Mouse (Mus musculus): ENCODE measurements around the gene Fank1. TPM values are rescaled to one million over a fixed set of nuclear protein-coding genes. Genes with fewer than 3 reads are reported as not detected.

Gene Fank1
- polyA plus RNA-seq, 1 experiment from 2014 or later = 0.36 TPM

GRCm38 (mm10) chr7:133744701-133745100 is 32.0 kb upstream of the Fank1 start:
- peaks cover 6% of the 10 kb centered on the region; the same call in 1 of the 2 replicates for H3K4me1 ChIP-seq (ENCODE audit: insufficient read depth, low read length)
- H3K36me3 ChIP-seq (ENCODE audit: insufficient read depth, low read length) = peaks cover 4% of the 10 kb centered on the region; the same call in 1 of the 2 replicates
- peak overlapping the region; percentile 29; the same call in 1 of the 2 replicates for H3K27ac ChIP-seq (ENCODE audit: low read length)
- WGBS = 39% methylated on average over 4 of the region's 4 CpGs
- no peak overlapping the region for H3K4me2 ChIP-seq (replicated peaks; ENCODE audit: low read depth, low read length)
- no peaks in the 10 kb centered on the region for H3K9me3 ChIP-seq (ENCODE audit: low read length)
- no peak overlapping the region for H3K4me3 ChIP-seq (ENCODE audit: low read length)
- H3K27me3 ChIP-seq (ENCODE audit: insufficient read depth, low read length) = no peaks in the 10 kb centered on the region
- no peak for ATAC-seq (ENCODE audit: low FRiP score, low TSS enrichment)
- H3K9ac ChIP-seq (replicated peaks; ENCODE audit: low read length) = no peak overlapping the region

- Histone ChIP-seq H3K36me3 (ENCODE audit: insufficient read depth, low read length) (no peaks in the 10 kb centered on the region), H3K27me3 (ENCODE audit: insufficient read depth, low read length) (no peaks in the 10 kb centered on the region), H3K4me3 (ENCODE audit: low read length) (no peak overlapping the region), H3K27ac (ENCODE audit: low read length) (no peak overlapping the region), H3K4me2 (replicated peaks; ENCODE audit: low read depth, low read length) (no peak overlapping the region), H3K4me1 (ENCODE audit: insufficient read depth, low read length) (peaks cover 6% of the 10 kb centered on the region; the same call in 1 of the 2 replicates), H3K9me3 (ENCODE audit: low read length) (no peaks in the 10 kb centered on the region), H3K9ac (replicated peaks; ENCODE audit: low read length) (no peak overlapping the region)
- WGBS = 70% methylated on average over 8 of the region's 8 CpGs
- no peak for ATAC-seq (ENCODE audit: low FRiP score, low TSS enrichment)
Measured at GRCm38 (mm10) chr7:133747372-133747771, 29.3 kb upstream of the Fank1 start.

GRCm38 (mm10) chr7:133748753-133749152 is 27.9 kb upstream of the Fank1 start:
- no peaks in the 10 kb centered on the region for H3K9me3 ChIP-seq (ENCODE audit: low read length)
- H3K27ac ChIP-seq (ENCODE audit: low read length) = no peak overlapping the region
- no peak overlapping the region for H3K4me2 ChIP-seq (replicated peaks; ENCODE audit: low read depth, low read length)
- peaks cover 6% of the 10 kb centered on the region; the same call in 1 of the 2 replicates for H3K4me1 ChIP-seq (ENCODE audit: insufficient read depth, low read length)
- H3K36me3 ChIP-seq (ENCODE audit: insufficient read depth, low read length) = no peaks in the 10 kb centered on the region
- H3K27me3 ChIP-seq (ENCODE audit: insufficient read depth, low read length) = no peaks in the 10 kb centered on the region
- no peak for ATAC-seq (ENCODE audit: low FRiP score, low TSS enrichment)
- 79% methylated on average over 14 of the region's 14 CpGs for WGBS
- no peak overlapping the region for H3K9ac ChIP-seq (replicated peaks; ENCODE audit: low read length)
- H3K4me3 ChIP-seq (ENCODE audit: low read length) = no peak overlapping the region

GRCm38 (mm10) chr7:133750666-133751065 is 26.0 kb upstream of the Fank1 start:
- Histone ChIP-seq H3K4me1 (ENCODE audit: insufficient read depth, low read length) (no peaks in the 10 kb centered on the region), H3K27ac (ENCODE audit: low read length) (no peak overlapping the region), H3K4me2 (replicated peaks; ENCODE audit: low read depth, low read length) (no peak overlapping the region), H3K9ac (replicated peaks; ENCODE audit: low read length) (no peak overlapping the region), H3K4me3 (ENCODE audit: low read length) (no peak overlapping the region), H3K27me3 (ENCODE audit: insufficient read depth, low read length) (no peaks in the 10 kb centered on the region), H3K36me3 (ENCODE audit: insufficient read depth, low read length) (no peaks in the 10 kb centered on the region), H3K9me3 (ENCODE audit: low read length) (no peaks in the 10 kb centered on the region)
- WGBS = 56% methylated on average over 5 of the region's 5 CpGs
- ATAC-seq (ENCODE audit: low FRiP score, low TSS enrichment) = peak; percentile 59; the same call in 1 of the 2 replicates

GRCm38 (mm10) chr7:133751163-133751562 is 25.5 kb upstream of the Fank1 start:
- Histone ChIP-seq H3K36me3 (ENCODE audit: insufficient read depth, low read length) (no peaks in the 10 kb centered on the region), H3K4me1 (ENCODE audit: insufficient read depth, low read length) (no peaks in the 10 kb centered on the region), H3K4me3 (ENCODE audit: low read length) (no peak overlapping the region), H3K27ac (ENCODE audit: low read length) (no peak overlapping the region), H3K27me3 (ENCODE audit: insufficient read depth, low read length) (no peaks in the 10 kb centered on the region), H3K4me2 (replicated peaks; ENCODE audit: low read depth, low read length) (no peak overlapping the region), H3K9me3 (ENCODE audit: low read length) (no peaks in the 10 kb centered on the region), H3K9ac (replicated peaks; ENCODE audit: low read length) (no peak overlapping the region)
- ATAC-seq (ENCODE audit: low FRiP score, low TSS enrichment) = no peak
- 78% methylated on average over 5 of the region's 5 CpGs for WGBS

GRCm38 (mm10) chr7:133757961-133758455 is 18.7 kb upstream of the Fank1 start:
- Histone ChIP-seq H3K9ac (replicated peaks; ENCODE audit: low read length) (no peak overlapping the region), H3K4me2 (replicated peaks; ENCODE audit: low read depth, low read length) (no peak overlapping the region), H3K27ac (ENCODE audit: low read length) (no peak overlapping the region), H3K4me1 (ENCODE audit: insufficient read depth, low read length) (peaks cover 10% of the 10 kb centered on the region; the same call in 1 of the 2 replicates), H3K36me3 (ENCODE audit: insufficient read depth, low read length) (no peaks in the 10 kb centered on the region), H3K27me3 (ENCODE audit: insufficient read depth, low read length) (no peaks in the 10 kb centered on the region), H3K4me3 (ENCODE audit: low read length) (no peak overlapping the region), H3K9me3 (ENCODE audit: low read length) (no peaks in the 10 kb centered on the region)
- 47% methylated on average over 5 of the region's 5 CpGs for WGBS
- ATAC-seq (ENCODE audit: low FRiP score, low TSS enrichment) = no peak

- Histone ChIP-seq H3K27me3 (ENCODE audit: insufficient read depth, low read length) (no peaks in the 10 kb centered on the region), H3K9me3 (ENCODE audit: low read length) (no peaks in the 10 kb centered on the region), H3K36me3 (ENCODE audit: insufficient read depth, low read length) (no peaks in the 10 kb centered on the region), H3K4me2 (replicated peaks; ENCODE audit: low read depth, low read length) (no peak overlapping the region), H3K4me3 (ENCODE audit: low read length) (no peak overlapping the region), H3K4me1 (ENCODE audit: insufficient read depth, low read length) (peaks cover 10% of the 10 kb centered on the region; the same call in 1 of the 2 replicates), H3K27ac (ENCODE audit: low read length) (no peak overlapping the region), H3K9ac (replicated peaks; ENCODE audit: low read length) (no peak overlapping the region)
- WGBS = 96% methylated on average over 4 of the region's 5 CpGs
- ATAC-seq (ENCODE audit: low FRiP score, low TSS enrichment) = no peak
Measured at GRCm38 (mm10) chr7:133758716-133759115, 17.9 kb upstream of the Fank1 start.

GRCm38 (mm10) chr7:133759611-133760353 is 16.9 kb upstream of the Fank1 start:
- peak overlapping the region; percentile 41; the same call in 1 of the 2 replicates for H3K9ac ChIP-seq (replicated peaks; ENCODE audit: low read length)
- peak; percentile 73 for ATAC-seq (ENCODE audit: low FRiP score, low TSS enrichment)
- WGBS = 15% methylated on average over 27 of the region's 27 CpGs

GRCm38 (mm10) chr7:133762696-133763095 is 14.0 kb upstream of the Fank1 start:
- ATAC-seq (ENCODE audit: low FRiP score, low TSS enrichment) = no peak
- Histone ChIP-seq H3K4me2 (replicated peaks; ENCODE audit: low read depth, low read length) (no peak overlapping the region), H3K4me1 (ENCODE audit: insufficient read depth, low read length) (peaks cover 10% of the 10 kb centered on the region; the same call in 1 of the 2 replicates), H3K9me3 (ENCODE audit: low read length) (no peaks in the 10 kb centered on the region), H3K9ac (replicated peaks; ENCODE audit: low read length) (no peak overlapping the region), H3K27me3 (ENCODE audit: insufficient read depth, low read length) (no peaks in the 10 kb centered on the region), H3K27ac (ENCODE audit: low read length) (no peak overlapping the region), H3K4me3 (ENCODE audit: low read length) (no peak overlapping the region), H3K36me3 (ENCODE audit: insufficient read depth, low read length) (no peaks in the 10 kb centered on the region)
- 55% methylated on average over 6 of the region's 6 CpGs for WGBS

More at GRCm38 (mm10) chr7:133759611-133760353, 16.9 kb upstream of the Fank1 start:
- Histone ChIP-seq H3K4me3 (ENCODE audit: low read length) (0 out of 2 replicates have a peak overlapping the region, but pooled peaks have one; percentile 11), H3K4me2 (replicated peaks; ENCODE audit: low read depth, low read length) (peak overlapping the region; percentile 42), H3K27ac (ENCODE audit: low read length) (no peak overlapping the region), H3K4me1 (ENCODE audit: insufficient read depth, low read length) (peaks cover 10% of the 10 kb centered on the region; the same call in 1 of the 2 replicates), H3K36me3 (ENCODE audit: insufficient read depth, low read length) (no peaks in the 10 kb centered on the region), H3K27me3 (ENCODE audit: insufficient read depth, low read length) (no peaks in the 10 kb centered on the region), H3K9me3 (ENCODE audit: low read length) (no peaks in the 10 kb centered on the region)

GRCm38 (mm10) chr7:133764425-133764824 is 12.2 kb upstream of the Fank1 start:
- 74% methylated on average over 2 of the region's 2 CpGs for WGBS
- H3K4me2 ChIP-seq (replicated peaks; ENCODE audit: low read depth, low read length) = no peak overlapping the region

More at GRCm38 (mm10) chr7:133764425-133764824, 12.2 kb upstream of the Fank1 start:
- Histone ChIP-seq H3K4me3 (ENCODE audit: low read length) (no peak overlapping the region), H3K4me1 (ENCODE audit: insufficient read depth, low read length) (peaks cover 9% of the 10 kb centered on the region; the same call in 1 of the 2 replicates), H3K9me3 (ENCODE audit: low read length) (no peaks in the 10 kb centered on the region), H3K27me3 (ENCODE audit: insufficient read depth, low read length) (no peaks in the 10 kb centered on the region), H3K27ac (ENCODE audit: low read length) (no peak overlapping the region), H3K36me3 (ENCODE audit: insufficient read depth, low read length) (no peaks in the 10 kb centered on the region), H3K9ac (replicated peaks; ENCODE audit: low read length) (no peak overlapping the region)
- no peak for ATAC-seq (ENCODE audit: low FRiP score, low TSS enrichment)
